Mouse (Mus musculus) brain, embryonic 14.5 days (tissue): Measurements from ENCODE around the gene Irs1.

Source experiments
- CTCF ChIP-seq: fragments of 200-500 bp; IDR thresholded peaks from 2 replicates; pipeline ENCODE4 v1.5.1; 2012; ENCODE audit warnings: inconsistent platforms, mild to moderate bottlenecking, moderate library complexity, borderline replicate concordance; ENCODE audit not compliant: insufficient read depth, insufficient read length; ENCODE audit errors: extremely low read depth
- POLR2A ChIP-seq: fragments of 200-500 bp; IDR thresholded peaks from 2 replicates; pipeline ENCODE4 v1.6.1; 2012; ENCODE audit warnings: mild to moderate bottlenecking, inconsistent platforms, borderline replicate concordance; ENCODE audit not compliant: poor library complexity, insufficient read depth, insufficient read length, severe bottlenecking; ENCODE audit errors: extremely low read depth

DNA sequence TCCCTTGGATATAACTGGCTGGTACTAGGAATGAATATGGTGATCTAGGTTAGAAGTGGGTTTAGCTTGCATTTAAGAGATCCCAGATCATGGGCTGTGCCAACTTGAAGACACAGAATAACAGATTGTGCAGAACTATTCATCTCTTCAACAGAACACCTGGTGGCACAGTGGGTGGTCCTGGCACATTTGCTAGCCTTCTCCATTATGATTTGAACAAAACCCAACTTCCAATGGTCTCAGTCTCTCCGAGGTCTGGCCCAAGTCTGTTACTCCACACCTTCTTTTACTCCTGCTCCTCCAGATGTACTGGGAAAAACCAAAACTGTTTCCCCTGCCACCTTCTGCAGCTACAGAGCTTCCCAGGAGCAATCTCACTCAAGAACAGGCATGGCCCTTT lies 28.9 kb downstream of the Irs1 start:
- TF ChIP-seq CTCF (no peak), POLR2A (no peak)
